Comparison of ENCODE assay signal across 12 mouse cellular contexts in genomic region chr17:81319605-81320004, GRCm38 (mm10).
A peak's percentile ranks its signal among the peaks of the same experiment; 100 is the strongest.
DNase-seq lines count a peak whose midpoint lies in the region; ATAC-seq and TF ChIP-seq lines count a peak whose summit lies in the region.
"Had no signal": no experiment of that assay in that cellular context is flagged by ENCODE, and none has a peak within 500 bp of the region (broad histone marks: within the 10 kb centered on the region; RNA-seq: fewer than 3 reads in every experiment).

No protein-coding gene starts in this region.

- no peak for ATAC-seq in cerebellum, adult (ENCODE audit: insufficient number of reproducible peaks, low FRiP score, low TSS enrichment)

- TF ChIP-seq CTCF in lung, adult 2 months (IDR thresholded peaks at IDR 0.05; ENCODE audit: insufficient read depth, low read length) = no peak

- no peak overlapping the region for H3K4me3 ChIP-seq in lung, adult 2 months (replicated peaks; ENCODE audit: extremely low read depth, low read depth, low read length)
- H3K4me3 ChIP-seq: heart, adult 2 months had no signal

- no peak for TF ChIP-seq POLR2A in lung, adult 2 months (IDR thresholded peaks at IDR 0.05; ENCODE audit: borderline replicate concordance, extremely low read depth, low read depth, low read length)

- peak; percentile 4 for DNase-seq in cerebellum, adult 8-10 months
- peak; percentile 51 to 53 for DNase-seq in kidney, postnatal 4 days
- DNase-seq in kidney, adult 9 months = no peak
- DNase-seq in lung, postnatal 4 days = peak; percentile 25 to 47
- no peak for DNase-seq in lung, adult 2 months
- peak; percentile 1 to 10 for DNase-seq in right cerebral cortex, postnatal 36 days (ENCODE audit: low spot score in 2 of 2)
- DNase-seq in thymus, postnatal 25 days = no peak
- DNase-seq: adrenal gland, postnatal 25 days; heart, adult 2 months; kidney, postnatal 14 days; spleen, adult 18-20 months had no signal

- WGBS in lung, adult 2 months = 79% methylated on average over 2 of the region's 2 CpGs

- no peaks in the 10 kb centered on the region for H3K4me1 ChIP-seq in lung, adult 2 months (ENCODE audit: control insufficient read depth, insufficient read depth, low read length)

Comparison
In these comparisons a context has a peak if more than half of its experiments do, and no peak if none do; other contexts are left out.
1. DNase-seq: peak in cerebellum, adult 8-10 months (single experiment), kidney, postnatal 4 days (2 of 2), lung, postnatal 4 days (2 of 2) and right cerebral cortex, postnatal 36 days (2 of 2); none in kidney, adult 9 months (single experiment), lung, adult 2 months (single experiment) and thymus, postnatal 25 days (single experiment).